Mouse (Mus musculus): ENCODE measurements around the gene Nxpe5. TPM values are rescaled to one million over a fixed set of nuclear protein-coding genes. Genes with fewer than 3 reads are reported as not detected.

Gene Nxpe5
- total RNA-seq, 2 experiments from 2014 or later: 0.26 to 0.28 TPM

GRCm38 (mm10) chr5:138256966-138257584 is 31.4 kb downstream of the Nxpe5 start:
- intact Hi-C loops (cut with DNase I): no loop called here
- no peak for DNase-seq
- Histone ChIP-seq H3K27ac (no peak overlapping the region), H3K4me3 (no peak overlapping the region)
- TF ChIP-seq CTCF (IDR thresholded peaks at IDR 0.05): no peak

GRCm38 (mm10) chr5:138257585-138257978 is 31.9 kb downstream of the Nxpe5 start:
- H3K27ac ChIP-seq: no peak overlapping the region
- intact Hi-C loops (cut with DNase I): no loop called here
- TF ChIP-seq CTCF (IDR thresholded peaks at IDR 0.05): no peak
- DNase-seq: no peak
- no peak overlapping the region for H3K4me3 ChIP-seq

GRCm38 (mm10) chr5:138258078-138258477 is 32.4 kb downstream of the Nxpe5 start:
- intact Hi-C loops (cut with DNase I): no loop called here
- Histone ChIP-seq H3K27ac (no peak overlapping the region), H3K4me3 (no peak overlapping the region)
- TF ChIP-seq CTCF (IDR thresholded peaks at IDR 0.05): no peak
- no peak for DNase-seq

- intact Hi-C loops (cut with DNase I): no loop called here
- DNase-seq: no peak
- Histone ChIP-seq H3K27ac (no peak overlapping the region), H3K4me3 (no peak overlapping the region)
- TF ChIP-seq CTCF (IDR thresholded peaks at IDR 0.05): no peak
Observed at GRCm38 (mm10) chr5:138258542-138258941, 32.8 kb downstream of the Nxpe5 start.

- no peak for TF ChIP-seq CTCF (IDR thresholded peaks at IDR 0.05)
- H3K27ac ChIP-seq: no peak overlapping the region
- H3K4me3 ChIP-seq: no peak overlapping the region
- no peak for DNase-seq
- intact Hi-C loops (cut with DNase I): no loop called here
Observed at GRCm38 (mm10) chr5:138258993-138259392, 33.3 kb downstream of the Nxpe5 start.

GRCm38 (mm10) chr5:138260051-138260450 is 34.4 kb downstream of the Nxpe5 start:
- TF ChIP-seq CTCF (IDR thresholded peaks at IDR 0.05): no peak
- Histone ChIP-seq H3K4me3 (no peak overlapping the region), H3K27ac (no peak overlapping the region)
- intact Hi-C loops (cut with DNase I): no loop called here
- DNase-seq: no peak

GRCm38 (mm10) chr5:138260834-138261233 is 35.1 kb downstream of the Nxpe5 start:
- H3K27ac ChIP-seq: no peak overlapping the region
- intact Hi-C loops (cut with DNase I): no loop called here
- no peak overlapping the region for H3K4me3 ChIP-seq
- TF ChIP-seq CTCF (IDR thresholded peaks at IDR 0.05): no peak
- no peak for DNase-seq

- no peak for DNase-seq
- Histone ChIP-seq H3K27ac (no peak overlapping the region), H3K4me3 (peak overlapping the region; percentile 90)
- TF ChIP-seq CTCF (IDR thresholded peaks at IDR 0.05): no peak
- intact Hi-C loops (cut with DNase I): no loop called here
Observed at GRCm38 (mm10) chr5:138262001-138262400, 36.3 kb downstream of the Nxpe5 start.

- TF ChIP-seq CTCF (IDR thresholded peaks at IDR 0.05): no peak
- peak overlapping the region; percentile 90 for H3K4me3 ChIP-seq
- DNase-seq: no peak
- intact Hi-C loops (cut with DNase I): no loop called here
- H3K27ac ChIP-seq: peak overlapping the region; percentile 88
Observed at GRCm38 (mm10) chr5:138262582-138263240, 37.0 kb downstream of the Nxpe5 start.

GRCm38 (mm10) chr5:138263260-138264206 is 37.8 kb downstream of the Nxpe5 start, which contains the start of gene BC037034:
BC037034 (minus strand) TSS chr5:138264033.
- peak; percentile 93 for DNase-seq
- intact Hi-C loops (cut with DNase I): no loop called here
- peak within 1 kb of the TSS; percentile 90 for H3K4me3 ChIP-seq
- peak within 1 kb of the TSS; percentile 88 for H3K27ac ChIP-seq
- no peak for TF ChIP-seq CTCF (IDR thresholded peaks at IDR 0.05)

- TF ChIP-seq CTCF (IDR thresholded peaks at IDR 0.05): no peak
- peak overlapping the region; percentile 88 for H3K27ac ChIP-seq
- intact Hi-C loops (cut with DNase I): no loop called here
- H3K4me3 ChIP-seq: peak overlapping the region; percentile 90
- no peak for DNase-seq
Observed at GRCm38 (mm10) chr5:138264207-138264578, 38.5 kb downstream of the Nxpe5 start.

GRCm38 (mm10) chr5:138265712-138266111 is 40.0 kb downstream of the Nxpe5 start:
- intact Hi-C loops (cut with DNase I): no loop called here
- DNase-seq: no peak
- no peak overlapping the region for H3K27ac ChIP-seq
- no peak overlapping the region for H3K4me3 ChIP-seq
- no peak for TF ChIP-seq CTCF (IDR thresholded peaks at IDR 0.05)

- H3K27ac ChIP-seq: no peak overlapping the region
- no peak for TF ChIP-seq CTCF (IDR thresholded peaks at IDR 0.05)
- intact Hi-C loops (cut with DNase I): no loop called here
- no peak overlapping the region for H3K4me3 ChIP-seq
- no peak for DNase-seq
Observed at GRCm38 (mm10) chr5:138267114-138267513, 41.4 kb downstream of the Nxpe5 start.
